11 mouse cellular contexts compared by ENCODE assay signal in the genomic region with DNA sequence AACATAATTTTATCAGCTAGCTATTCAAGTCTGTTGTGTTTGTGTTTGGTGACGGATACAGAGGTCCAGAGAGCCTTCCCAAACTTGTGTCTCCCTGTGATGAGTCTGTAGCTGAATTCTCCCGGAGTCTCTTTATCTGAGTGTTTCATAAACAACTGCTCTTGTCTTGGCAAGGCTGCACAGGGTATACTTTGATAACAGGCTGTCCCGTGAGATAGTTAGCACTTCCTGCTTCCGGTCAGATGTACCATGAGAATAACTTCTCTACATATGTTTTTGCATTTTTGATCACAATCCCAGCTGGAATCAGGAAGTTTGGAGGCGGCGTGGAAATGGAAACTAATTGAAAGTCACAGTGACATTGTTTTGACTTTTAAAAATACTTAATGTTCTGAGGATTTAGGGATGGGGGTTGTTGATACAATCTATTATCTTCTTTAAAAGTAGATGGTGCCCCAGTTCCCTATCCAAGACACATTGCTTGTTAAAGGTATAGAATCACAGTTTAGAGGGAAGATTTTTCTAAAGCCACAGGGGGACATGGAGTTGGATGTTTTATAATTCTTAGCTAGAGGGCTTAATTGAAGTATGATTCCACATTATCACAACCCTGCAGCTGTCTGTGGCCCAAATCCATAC.
A peak's percentile ranks its signal among the peaks of the same experiment; 100 is the strongest.
DNase-seq lines count a peak whose midpoint lies in the region; ATAC-seq and TF ChIP-seq lines count a peak whose summit lies in the region.
"Had no signal": no experiment of that assay in that cellular context is flagged by ENCODE, and none has a peak within 500 bp of the region (broad histone marks: within the 10 kb centered on the region; RNA-seq: fewer than 3 reads in every experiment).

No protein-coding gene starts in this region.

- peak overlapping the region; percentile 31 for H3K27ac ChIP-seq in heart, postnatal 0 days (ENCODE audit: low read depth)
- peak overlapping the region; percentile 81 for H3K27ac ChIP-seq in lung, embryonic 15.5 days
- H3K27ac ChIP-seq in hindbrain, embryonic 12.5 days = no peak overlapping the region
- H3K27ac ChIP-seq: midbrain, embryonic 13.5 days had no signal

- no peaks in the 10 kb centered on the region for H3K4me1 ChIP-seq in heart, postnatal 0 days (ENCODE audit: control insufficient read depth, insufficient read depth)
- peaks cover 14% of the 10 kb centered on the region; the same call in 1 of the 2 replicates for H3K4me1 ChIP-seq in lung, embryonic 15.5 days
- no peaks in the 10 kb centered on the region for H3K4me1 ChIP-seq in hindbrain, embryonic 12.5 days

- no peaks in the 10 kb centered on the region for H3K36me3 ChIP-seq in heart, postnatal 0 days (replicated peaks; ENCODE audit: control insufficient read depth, insufficient read depth, low read length)
- H3K36me3 ChIP-seq in lung, embryonic 15.5 days = no peaks in the 10 kb centered on the region
- H3K36me3 ChIP-seq in hindbrain, embryonic 12.5 days = no peaks in the 10 kb centered on the region
- H3K36me3 ChIP-seq: midbrain, embryonic 13.5 days had no signal

- H3K9ac ChIP-seq in heart, postnatal 0 days (replicated peaks; ENCODE audit: low read depth, low read length) = no peak overlapping the region
- H3K9ac ChIP-seq in lung, embryonic 15.5 days = no peak overlapping the region
- H3K9ac ChIP-seq in hindbrain, embryonic 12.5 days = no peak overlapping the region
- H3K9ac ChIP-seq: midbrain, embryonic 13.5 days had no signal

- WGBS in heart, postnatal 0 days = 34% methylated on average over 6 of the region's 6 CpGs
- WGBS in lung, embryonic 15.5 days = 26% methylated on average over 6 of the region's 6 CpGs
- WGBS in hindbrain, embryonic 12.5 days = 72% methylated on average over 6 of the region's 6 CpGs

- no peak for TF ChIP-seq CTCF in heart, postnatal 0 days (IDR thresholded peaks at IDR 0.05; ENCODE audit: low read depth)

- ATAC-seq in heart, postnatal 0 days (ENCODE audit: insufficient read depth, low read depth) = peak; percentile 47; the same call in 1 of the 2 replicates
- peak; percentile 94 for ATAC-seq in lung, embryonic 15.5 days (ENCODE audit: borderline replicate concordance, extremely low read depth, low FRiP score, low TSS enrichment)
- no peak for ATAC-seq in hindbrain, embryonic 12.5 days (ENCODE audit: low FRiP score)
- ATAC-seq: forebrain, embryonic 16.5 days; midbrain, embryonic 13.5 days had no signal

- H3K4me3 ChIP-seq in heart, postnatal 0 days (ENCODE audit: low read depth, low read length) = no peak overlapping the region
- no peak overlapping the region for H3K4me3 ChIP-seq in lung, embryonic 15.5 days
- H3K4me3 ChIP-seq in hindbrain, embryonic 12.5 days = no peak overlapping the region
- H3K4me3 ChIP-seq: midbrain, embryonic 13.5 days had no signal

- H3K27me3 ChIP-seq in heart, postnatal 0 days (ENCODE audit: control insufficient read depth, insufficient read depth, low read length) = no peaks in the 10 kb centered on the region
- no peaks in the 10 kb centered on the region for H3K27me3 ChIP-seq in lung, embryonic 15.5 days
- H3K27me3 ChIP-seq in hindbrain, embryonic 12.5 days = no peaks in the 10 kb centered on the region
- H3K27me3 ChIP-seq: midbrain, embryonic 13.5 days had no signal

- no peaks in the 10 kb centered on the region for H3K9me3 ChIP-seq in heart, postnatal 0 days (replicated peaks; ENCODE audit: control insufficient read depth, low read length)
- H3K9me3 ChIP-seq in lung, embryonic 15.5 days = no peaks in the 10 kb centered on the region
- H3K9me3 ChIP-seq in hindbrain, embryonic 12.5 days (replicated peaks) = no peaks in the 10 kb centered on the region
- H3K9me3 ChIP-seq: midbrain, embryonic 13.5 days had no signal

- DNase-seq in adrenal gland, postnatal 14 days = peak; percentile 4
- DNase-seq in adrenal gland, postnatal 25 days = no peak
- peak; percentile 3 for DNase-seq in 3T3-L1 (ENCODE audit: low read depth, low spot score)
- DNase-seq in heart, postnatal 0 days (ENCODE audit: low spot score) = peak; percentile 30
- no peak for DNase-seq in cerebellum, adult 11-12 months
- DNase-seq in cerebellum, adult 18-20 months = no peak
- DNase-seq: adrenal gland, adult 8-10 months had no signal

- H3K4me2 ChIP-seq in heart, postnatal 0 days (ENCODE audit: low read depth, low read length) = no peak overlapping the region
- H3K4me2 ChIP-seq in lung, embryonic 15.5 days = no peak overlapping the region
- H3K4me2 ChIP-seq in hindbrain, embryonic 12.5 days (replicated peaks) = no peak overlapping the region
- H3K4me2 ChIP-seq: midbrain, embryonic 13.5 days had no signal

- TF ChIP-seq EP300 in heart, postnatal 0 days (IDR thresholded peaks at IDR 0.05; ENCODE audit: low read depth) = peak; percentile 81

Comparison
In these comparisons a context has a peak if more than half of its experiments do, and no peak if none do; other contexts are left out.
1. DNase-seq: peak in adrenal gland, postnatal 14 days (single experiment), 3T3-L1 (single experiment) and heart, postnatal 0 days (single experiment); none in adrenal gland, postnatal 25 days (single experiment), cerebellum, adult 11-12 months (single experiment) and cerebellum, adult 18-20 months (0 of 2).